8 mouse cellular contexts compared by ENCODE assay signal in genomic region chr3:103020943-103021638, GRCm38 (mm10). TPM values are rescaled to one million over a fixed set of nuclear protein-coding genes. Genes with fewer than 3 reads are reported as not detected.
DNase-seq lines count a peak whose midpoint lies in the region; ATAC-seq lines count a peak whose summit lies in the region.

No protein-coding gene starts in this region.

- H3K4me2 ChIP-seq in hindbrain, embryonic 12.5 days (replicated peaks): peak overlapping the region; percentile 68

- H3K27me3 ChIP-seq in hindbrain, embryonic 12.5 days: no peaks in the 10 kb centered on the region

- under 1% methylated on average over 35 of the region's 37 CpGs for WGBS in hindbrain, embryonic 12.5 days

- no peaks in the 10 kb centered on the region for H3K36me3 ChIP-seq in hindbrain, embryonic 12.5 days

- H3K9me3 ChIP-seq in hindbrain, embryonic 12.5 days (replicated peaks): no peaks in the 10 kb centered on the region

- H3K4me1 ChIP-seq in hindbrain, embryonic 12.5 days: peaks cover 17% of the 10 kb centered on the region

- peak; percentile 97 for ATAC-seq in hindbrain, embryonic 12.5 days (ENCODE audit: low FRiP score)

- peak; percentile 95 for DNase-seq in R1 (ENCODE audit: low read depth, low spot score)
- peak; percentile 88 to 89 for DNase-seq in cerebellum, postnatal 14 days
- DNase-seq in frontal cortex, postnatal 14 days (ENCODE audit: low spot score in 2 of 2): peak; percentile 81 to 82
- DNase-seq in layer of hippocampus, postnatal 14 days (ENCODE audit: low spot score in 2 of 2): peak; percentile 88 to 92
- DNase-seq in lung, postnatal 10 days: peak; percentile 95
- peak; percentile 90 for DNase-seq in ovary, postnatal 36 days (ENCODE audit: low spot score)
- peak; percentile 89 for DNase-seq in thymus, postnatal 25 days

- peak overlapping the region; percentile 95 for H3K27ac ChIP-seq in hindbrain, embryonic 12.5 days

- H3K9ac ChIP-seq in hindbrain, embryonic 12.5 days: peak overlapping the region; percentile 92

- peak overlapping the region; percentile 73 for H3K4me3 ChIP-seq in hindbrain, embryonic 12.5 days

RNA-seq across cellular contexts. Expression of gene Csde1, which starts 0.9 kb away (rescaled TPM):
- 499 and 526 TPM in 2 replicates for polyA plus RNA-seq in hindbrain, embryonic 12.5 days (2016; fragmentation: Nextera tagmentation; extraction: Ambion mirVana)
- total RNA-seq in layer of hippocampus, postnatal 14 days (2021): 100 to 1,000 TPM; 252 to 270 TPM

RNA-seq across cellular contexts. Expression of gene Sike1, which starts 25.6 kb away (rescaled TPM):
- 71.7 and 89.3 TPM in 2 replicates for polyA plus RNA-seq in hindbrain, embryonic 12.5 days (2016; fragmentation: Nextera tagmentation; extraction: Ambion mirVana)
- 10 to 100 TPM; 77.9 to 93.2 TPM for total RNA-seq in layer of hippocampus, postnatal 14 days (2021)

RNA-seq across cellular contexts. Expression of gene Nras, which starts 37.0 kb away (rescaled TPM):
- 124 and 127 TPM in 2 replicates for polyA plus RNA-seq in hindbrain, embryonic 12.5 days (2016; fragmentation: Nextera tagmentation; extraction: Ambion mirVana)
- total RNA-seq in layer of hippocampus, postnatal 14 days (2021): 100 to 1,000 TPM in 1 of 2 experiments, 10 to 100 TPM in 1; 84.1 to 101 TPM

RNA-seq across cellular contexts. Expression of gene Ampd1, which starts 52.7 kb away (rescaled TPM):
- 0.48 TPM in 1 of 2 replicates, not detected in the other for polyA plus RNA-seq in hindbrain, embryonic 12.5 days (2016; fragmentation: Nextera tagmentation; extraction: Ambion mirVana)
- not detected for total RNA-seq in layer of hippocampus, postnatal 14 days (2021)

RNA-seq across cellular contexts. Expression of gene Nr1h5, which starts 57.2 kb away (rescaled TPM):
- polyA plus RNA-seq in hindbrain, embryonic 12.5 days (2016; fragmentation: Nextera tagmentation; extraction: Ambion mirVana): not detected in 2 replicates
- not detected for total RNA-seq in layer of hippocampus, postnatal 14 days (2021)

Comparison
In these comparisons a context has a peak if more than half of its experiments do, and no peak if none do; other contexts are left out.
1. Peak in every context shown above with its lines: DNase-seq, ATAC-seq, H3K4me3 ChIP-seq and H3K27ac ChIP-seq.